Mouse (Mus musculus): ENCODE results near the gene Enkd1. TPM values are rescaled to one million over a fixed set of nuclear protein-coding genes. Genes with fewer than 3 reads are reported as not detected.

Gene Enkd1
- total and polyA plus RNA-seq, 2 experiments from 2014 or later: 9.8 to 15.4 TPM

DNA sequence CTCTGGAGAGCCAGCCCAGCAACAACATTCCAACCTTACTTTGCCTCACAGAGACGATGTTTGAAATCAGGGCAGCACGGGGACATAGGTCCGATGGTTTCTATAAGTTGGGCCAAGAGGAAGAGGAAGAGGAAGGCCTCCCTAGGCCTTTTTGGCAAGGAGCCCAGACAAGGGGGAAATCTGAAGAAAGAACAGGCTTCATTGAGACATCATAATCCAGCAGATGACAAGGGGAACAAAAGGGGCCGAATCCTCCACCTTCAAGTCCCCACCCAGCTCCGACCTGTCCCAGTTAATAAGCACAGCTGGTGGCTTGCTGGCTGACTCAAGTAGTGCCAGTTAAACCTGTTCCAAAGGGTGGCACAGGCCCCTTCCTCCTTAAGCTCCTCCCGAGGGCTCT lies 7.0 kb upstream of the Enkd1 start:
- Histone ChIP-seq H3K27me3 (ENCODE audit: insufficient read depth, low read length) (no peaks in the 10 kb centered on the region), H3K36me3 (ENCODE audit: insufficient read depth, low read length) (peaks cover 10% of the 10 kb centered on the region), H3K4me2 (ENCODE audit: low read depth, low read length, poor library complexity, severe bottlenecking) (no peak overlapping the region), H3K27ac (ENCODE audit: low read depth, low read length) (no peak overlapping the region), H3K4me3 (ENCODE audit: low read depth, low read length) (no peak overlapping the region), H3K4me1 (ENCODE audit: insufficient read depth, low read length) (no peaks in the 10 kb centered on the region), H3K9ac (replicated peaks; ENCODE audit: low read length, poor library complexity, severe bottlenecking) (no peak overlapping the region), H3K9me3 (ENCODE audit: low read length) (no peaks in the 10 kb centered on the region)
- 59% methylated on average over 6 of the region's 6 CpGs for WGBS
- ATAC-seq (ENCODE audit: low FRiP score) (no peak), DNase-seq (ENCODE audit: low spot score) (no peak)
- no peak for TF ChIP-seq CTCF (IDR thresholded peaks at IDR 0.05)

DNA sequence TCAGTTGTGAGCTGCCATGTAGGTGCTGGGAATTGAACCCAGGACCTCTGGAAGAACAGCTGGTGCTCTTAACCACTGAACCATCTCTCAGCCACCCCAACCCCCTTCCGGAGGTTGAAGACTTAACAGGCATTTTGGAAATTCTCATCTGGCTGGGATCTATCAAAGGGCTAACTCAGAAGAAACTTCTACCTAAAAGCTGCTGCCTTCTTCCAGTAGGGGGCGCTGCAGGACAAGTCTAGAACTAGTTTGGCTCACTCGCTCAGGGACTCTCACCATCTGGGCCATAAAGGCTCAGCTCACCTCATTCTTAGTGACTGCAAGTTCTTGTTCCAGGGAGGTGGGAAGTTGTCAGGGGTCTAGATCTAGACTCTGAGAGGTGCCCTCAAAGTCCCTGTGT lies 6.1 kb upstream of the Enkd1 start:
- no peak overlapping the region for H3K4me3 ChIP-seq (ENCODE audit: low read depth, low read length)
- H3K4me2 ChIP-seq (ENCODE audit: low read depth, low read length, poor library complexity, severe bottlenecking): no peak overlapping the region
- WGBS: 5% methylated on average over 3 of the region's 3 CpGs
- H3K9ac ChIP-seq (replicated peaks; ENCODE audit: low read length, poor library complexity, severe bottlenecking): no peak overlapping the region
- ATAC-seq (ENCODE audit: low FRiP score) (no peak), DNase-seq (ENCODE audit: low spot score) (peak; percentile 90)
- H3K9me3 ChIP-seq (ENCODE audit: low read length): no peaks in the 10 kb centered on the region
- H3K36me3 ChIP-seq (ENCODE audit: insufficient read depth, low read length): peaks cover 10% of the 10 kb centered on the region
- H3K27me3 ChIP-seq (ENCODE audit: insufficient read depth, low read length): no peaks in the 10 kb centered on the region
- peak; percentile 85 for TF ChIP-seq CTCF (IDR thresholded peaks at IDR 0.05)
- no peak overlapping the region for H3K27ac ChIP-seq (ENCODE audit: low read depth, low read length)
- H3K4me1 ChIP-seq (ENCODE audit: insufficient read depth, low read length): no peaks in the 10 kb centered on the region

DNA sequence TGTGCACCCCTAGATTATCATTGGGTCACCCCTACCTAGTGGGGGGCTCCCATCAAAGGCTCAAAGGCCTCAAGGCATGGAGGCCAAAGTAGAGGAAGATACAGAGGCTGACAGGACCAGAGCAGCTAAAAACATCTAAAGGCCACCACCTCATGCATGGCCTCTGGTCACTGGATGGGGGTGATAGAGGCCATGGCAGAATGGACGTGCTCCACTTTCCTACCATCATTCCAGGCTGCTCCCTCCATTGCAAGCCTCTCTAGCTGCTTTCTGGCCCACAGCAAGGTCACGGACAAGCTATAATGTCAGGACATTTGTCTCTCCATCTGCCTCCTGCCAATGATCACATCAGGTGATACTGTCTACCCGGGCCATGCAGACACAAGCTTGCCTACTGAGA lies 4.3 kb upstream of the Enkd1 start:
- DNase-seq (ENCODE audit: low spot score) (no peak), ATAC-seq (ENCODE audit: low FRiP score) (no peak)
- H3K27ac ChIP-seq (ENCODE audit: low read depth, low read length): no peak overlapping the region
- peaks cover 9% of the 10 kb centered on the region for H3K36me3 ChIP-seq (ENCODE audit: insufficient read depth, low read length)
- H3K4me2 ChIP-seq (ENCODE audit: low read depth, low read length, poor library complexity, severe bottlenecking): no peak overlapping the region
- no peak for TF ChIP-seq CTCF (IDR thresholded peaks at IDR 0.05)
- H3K9me3 ChIP-seq (ENCODE audit: low read length): no peaks in the 10 kb centered on the region
- no peaks in the 10 kb centered on the region for H3K4me1 ChIP-seq (ENCODE audit: insufficient read depth, low read length)
- whole genome bisulfite sequencing: 92% methylated on average over 3 of the region's 3 CpGs
- no peaks in the 10 kb centered on the region for H3K27me3 ChIP-seq (ENCODE audit: insufficient read depth, low read length)
- no peak overlapping the region for H3K9ac ChIP-seq (replicated peaks; ENCODE audit: low read length, poor library complexity, severe bottlenecking)
- H3K4me3 ChIP-seq (ENCODE audit: low read depth, low read length): no peak overlapping the region

- Histone ChIP-seq H3K27me3 (ENCODE audit: insufficient read depth, low read length) (no peaks in the 10 kb centered on the region), H3K4me1 (ENCODE audit: insufficient read depth, low read length) (peaks cover 3% of the 10 kb centered on the region), H3K27ac (ENCODE audit: low read depth, low read length) (no peak overlapping the region), H3K4me2 (ENCODE audit: low read depth, low read length, poor library complexity, severe bottlenecking) (no peak overlapping the region), H3K9ac (replicated peaks; ENCODE audit: low read length, poor library complexity, severe bottlenecking) (no peak overlapping the region), H3K36me3 (ENCODE audit: insufficient read depth, low read length) (0 out of 2 replicates have a peak, but pooled peaks cover 2% of the 10 kb centered on the region), H3K4me3 (ENCODE audit: low read depth, low read length) (no peak overlapping the region), H3K9me3 (ENCODE audit: low read length) (no peaks in the 10 kb centered on the region)
- ATAC-seq (ENCODE audit: low FRiP score): no peak
- WGBS: 77% methylated on average over 14 of the region's 14 CpGs
- no peak for DNase-seq (ENCODE audit: low spot score)
- TF ChIP-seq CTCF (IDR thresholded peaks at IDR 0.05): no peak
Observed at GRCm38 (mm10) chr8:105709317-105709716, 1.3 kb upstream of the Enkd1 start.

GRCm38 (mm10) chr8:105708675-105709074 lies 665 bp upstream of the Enkd1 start:
- no peak overlapping the region for H3K27ac ChIP-seq (ENCODE audit: low read depth, low read length)
- ATAC-seq (ENCODE audit: low FRiP score) (no peak), DNase-seq (ENCODE audit: low spot score) (no peak)
- H3K9ac ChIP-seq (replicated peaks; ENCODE audit: low read length, poor library complexity, severe bottlenecking): no peak overlapping the region
- H3K4me1 ChIP-seq (ENCODE audit: insufficient read depth, low read length): peaks cover 3% of the 10 kb centered on the region
- no peak for TF ChIP-seq CTCF (IDR thresholded peaks at IDR 0.05)
- peaks cover 6% of the 10 kb centered on the region; the same call in 1 of the 2 replicates for H3K36me3 ChIP-seq (ENCODE audit: insufficient read depth, low read length)
- 93% methylated on average over 8 of the region's 8 CpGs for WGBS
- no peak overlapping the region for H3K4me2 ChIP-seq (ENCODE audit: low read depth, low read length, poor library complexity, severe bottlenecking)
- H3K4me3 ChIP-seq (ENCODE audit: low read depth, low read length): no peak overlapping the region
- H3K9me3 ChIP-seq (ENCODE audit: low read length): no peaks in the 10 kb centered on the region
- H3K27me3 ChIP-seq (ENCODE audit: insufficient read depth, low read length): no peaks in the 10 kb centered on the region

- no peak for ATAC-seq (ENCODE audit: low FRiP score)
- Histone ChIP-seq H3K4me2 (ENCODE audit: low read depth, low read length, poor library complexity, severe bottlenecking) (no peak overlapping the region), H3K4me3 (ENCODE audit: low read depth, low read length) (no peak overlapping the region), H3K27ac (ENCODE audit: low read depth, low read length) (no peak overlapping the region), H3K9ac (replicated peaks; ENCODE audit: low read length, poor library complexity, severe bottlenecking) (no peak overlapping the region), H3K36me3 (ENCODE audit: insufficient read depth, low read length) (peaks cover 15% of the 10 kb centered on the region; the same call in 1 of the 2 replicates), H3K4me1 (ENCODE audit: insufficient read depth, low read length) (peaks cover 8% of the 10 kb centered on the region), H3K27me3 (ENCODE audit: insufficient read depth, low read length) (no peaks in the 10 kb centered on the region), H3K9me3 (ENCODE audit: low read length) (no peaks in the 10 kb centered on the region)
- 76% methylated on average over 12 of the region's 12 CpGs for WGBS
- DNase-seq (ENCODE audit: low spot score): no peak
- no peak for TF ChIP-seq CTCF (IDR thresholded peaks at IDR 0.05)
Observed at GRCm38 (mm10) chr8:105706426-105706825, 1.6 kb downstream of the Enkd1 start.

Data from midbrain, postnatal 0 days (tissue).